Mouse (Mus musculus): ENCODE measurements around the gene Ccnl2.

- TF ChIP-seq CTCF (IDR thresholded peaks at IDR 0.05; ENCODE audit: extremely low read depth, insufficient read depth, low read length) (no peak), POLR2A (IDR thresholded peaks at IDR 0.05; ENCODE audit: extremely low read depth, insufficient read depth, low read length) (no peak)
Observed at GRCm38 (mm10) chr4:155821025-155821424, 8.7 kb downstream of the Ccnl2 start.

Measured in cortical plate, adult 2 months (tissue).